Mouse (Mus musculus) left cerebral cortex, postnatal 4 days (tissue): ENCODE measurements around the gene Olfr1116. TPM values are rescaled to one million over a fixed set of nuclear protein-coding genes. Genes with fewer than 3 reads are reported as not detected.
"Not testable (repeated sequence)": the region's sequence is repeated elsewhere in the genome, so short reads cannot be mapped to it uniquely, and the experiment has no call there.

Experiments used
- DNase-seq: peaks from one replicate; pipeline ENCODE4 v3.0.0-alpha.2; 2022
- intact Hi-C: fragments of 180-260 bp; cut with DNase I; formaldehyde crosslinking; loops from one replicate; pipeline ENCODE4 v1.15.1; 2025
- microRNA-seq: library from miRNA; unstranded; fragments of <30 nt; microRNA quantifications from one replicate; pipeline ENCODE4 v1.2.0, GENCODE M21; 2022
- total RNA-seq, 2 experiments: library from RNA; stranded (reverse); gene quantifications; 2 replicates each; pipeline ENCODE4 v1.2.3; 2021

Olfr1116 gene
- total RNA-seq, result not detected

- no peak for DNase-seq
- intact Hi-C loops, result no loop called here
These were observed at the start of gene Olfr1116 for GRCm38 (mm10) chr2:87267234-87267633. Gene Olfr1116, plus strand, starts transcription at chr2:87267534.

GRCm38 (mm10) chr2:87247713-87248112, 19.6 kb upstream of the Olfr1116 start, which contains the start of gene Olfr1115:
Gene Olfr1115, plus strand, starts transcription at chr2:87248013.
- DNase-seq, result no peak
- intact Hi-C loops, result no loop called here

DNA sequence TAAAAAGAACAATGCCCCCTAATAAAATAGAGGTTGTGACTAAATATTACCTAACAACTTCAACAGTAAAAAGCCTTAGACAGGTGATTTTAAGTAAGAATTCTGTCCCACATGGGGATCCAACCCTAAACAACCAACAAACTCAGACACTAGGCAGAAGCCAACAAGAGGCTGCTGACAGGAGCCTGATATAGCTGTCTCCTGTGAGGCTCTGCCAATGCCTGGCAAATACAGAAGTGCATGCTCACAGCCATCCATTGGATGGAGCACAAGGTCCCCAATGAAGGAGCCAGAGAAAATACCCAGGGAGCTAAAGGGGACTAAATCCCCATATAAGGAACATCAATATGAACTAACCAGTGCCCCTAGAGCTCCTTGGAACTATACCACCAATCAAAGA, 26.6 kb downstream of the Olfr1116 start:
- intact Hi-C loops, result not testable (repeated sequence)

GRCm38 (mm10) chr2:87307281-87307680, 39.9 kb downstream of the Olfr1116 start, which contains the start of gene Olfr1118:
Gene Olfr1118, plus strand, starts transcription at chr2:87307581.
- intact Hi-C loops, result no loop called here
- DNase-seq, result no peak

More for the DNA sequence above, 26.6 kb downstream of the Olfr1116 start:
- not testable (repeated sequence) for DNase-seq

Small RNAs within 50 kb of the gene (microRNA-seq; reads per million reads assigned to microRNA genes)
- gene Gm27438, result not detected

Other genes starting within 250 kb of the Olfr1116 start
- gene Olfr1104, start 240.5 kb upstream of the Olfr1116 start, total RNA-seq, result not detected
- gene Olfr1105, start 231.0 kb upstream of the Olfr1116 start, total RNA-seq, result not detected
- gene Olfr1106, start 215.3 kb upstream of the Olfr1116 start, total RNA-seq, result not detected
- gene Olfr1107, start 191.7 kb upstream of the Olfr1116 start, total RNA-seq, result not detected
- not detected for gene Olfr1109, start 171.5 kb upstream of the Olfr1116 start, total RNA-seq
- not detected for gene Olfr259, start 153.0 kb upstream of the Olfr1116 start, total RNA-seq
- not detected for gene Olfr1110, start 127.2 kb upstream of the Olfr1116 start, total RNA-seq
- not detected for gene Olfr1111, start 114.9 kb upstream of the Olfr1116 start, total RNA-seq
- gene Olfr1112, start 79.7 kb upstream of the Olfr1116 start, total RNA-seq, result not detected
- not detected for gene Olfr1113, start 58.6 kb upstream of the Olfr1116 start, total RNA-seq
- gene Olfr1115, start 19.5 kb upstream of the Olfr1116 start, total RNA-seq, result not detected
- not detected for gene Olfr1118, start 40.0 kb downstream of the Olfr1116 start, total RNA-seq
- gene Olfr1120, start 87.3 kb downstream of the Olfr1116 start, total RNA-seq, result not detected
- not detected for gene Olfr1121, start 102.4 kb downstream of the Olfr1116 start, total RNA-seq
- gene Olfr1122, start 118.3 kb downstream of the Olfr1116 start, total RNA-seq, result under 1 TPM; 0.08 TPM
- not detected for gene Olfr1123, start 149.1 kb downstream of the Olfr1116 start, total RNA-seq
- gene Olfr1124, start 162.7 kb downstream of the Olfr1116 start, total RNA-seq, result not detected
- not detected for gene Olfr1126, start 186.4 kb downstream of the Olfr1116 start, total RNA-seq
- not detected for gene Pramel7, start 229.6 kb downstream of the Olfr1116 start, total RNA-seq
- not detected for gene Pramel6, start 239.0 kb downstream of the Olfr1116 start, total RNA-seq